Mouse (Mus musculus): Measurements from ENCODE around the gene Ndufa6. TPM values are rescaled to one million over a fixed set of nuclear protein-coding genes. Genes with fewer than 3 reads are reported as not detected.

Ndufa6 gene
- total RNA-seq, 1 experiment: 306 TPM

DNA sequence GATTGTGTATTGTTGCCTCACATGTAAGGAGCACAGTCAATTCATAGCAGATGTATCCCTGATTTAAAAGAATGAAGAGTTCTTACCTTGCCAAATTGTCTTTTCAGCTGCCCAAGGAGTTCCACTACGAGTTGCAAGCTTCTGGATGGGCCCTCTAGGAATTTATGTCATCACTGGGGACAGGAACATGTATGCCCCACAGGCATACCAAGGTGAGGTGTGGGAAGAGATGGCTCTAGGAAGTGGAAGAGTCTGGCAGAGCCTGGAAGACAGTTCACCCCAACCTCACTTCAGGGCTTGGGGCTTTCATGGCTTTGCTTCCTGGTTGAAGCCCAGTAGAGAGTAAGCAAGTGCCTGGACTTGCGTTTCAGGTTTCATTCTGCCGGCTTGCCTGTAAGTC is 45.7 kb downstream of the Ndufa6 start:
- no peak for DNase-seq (ENCODE audit: low read depth, low spot score)
- in situ Hi-C loops (cut with MboI; ENCODE audit: low sequenced_read_pairs in 2 of 2, unreplicated experiment in 2 of 2): no loop called here
- H3K9me3 ChIP-seq (ENCODE audit: control insufficient read depth, insufficient read depth, low read depth, low read length): no peaks in the 10 kb centered on the region
- TF ChIP-seq HCFC1 (IDR thresholded peaks at IDR 0.05; ENCODE audit: borderline replicate concordance, insufficient read depth, low read length): no peak
- no peak for TF ChIP-seq MAFK (IDR thresholded peaks at IDR 0.05; ENCODE audit: insufficient read depth, low read depth, low read length)
- no peak for TF ChIP-seq CHD2 (IDR thresholded peaks at IDR 0.05; ENCODE audit: low read depth, low read length)
- no peak for TF ChIP-seq ZC3H11A (IDR thresholded peaks at IDR 0.05; ENCODE audit: borderline replicate concordance, low read depth, low read length)
- no peak for TF ChIP-seq ZNF384 (IDR thresholded peaks at IDR 0.05; ENCODE audit: low read depth, low read length)
- no peaks in the 10 kb centered on the region for H3K4me1 ChIP-seq (ENCODE audit: control insufficient read depth in 2 of 2, insufficient read depth in 2 of 2, low read length in 2 of 2, poor library complexity in 1 of 2)
- H3K27ac ChIP-seq (ENCODE audit: insufficient read depth, low read depth, low read length, poor library complexity, severe bottlenecking): no peak overlapping the region
- no peaks in the 10 kb centered on the region for H3K36me3 ChIP-seq (ENCODE audit: control insufficient read depth, insufficient read depth, low read length, poor library complexity, severe bottlenecking)
- H3K9ac ChIP-seq (ENCODE audit: insufficient read depth, low read depth, low read length, poor library complexity, severe bottlenecking): no peak overlapping the region
- H3K4me3 ChIP-seq (ENCODE audit: insufficient read depth in 1 of 2, low read depth in 1 of 2, low read length in 2 of 2, poor library complexity in 1 of 2, severe bottlenecking in 1 of 2): no peak overlapping the region

DNA sequence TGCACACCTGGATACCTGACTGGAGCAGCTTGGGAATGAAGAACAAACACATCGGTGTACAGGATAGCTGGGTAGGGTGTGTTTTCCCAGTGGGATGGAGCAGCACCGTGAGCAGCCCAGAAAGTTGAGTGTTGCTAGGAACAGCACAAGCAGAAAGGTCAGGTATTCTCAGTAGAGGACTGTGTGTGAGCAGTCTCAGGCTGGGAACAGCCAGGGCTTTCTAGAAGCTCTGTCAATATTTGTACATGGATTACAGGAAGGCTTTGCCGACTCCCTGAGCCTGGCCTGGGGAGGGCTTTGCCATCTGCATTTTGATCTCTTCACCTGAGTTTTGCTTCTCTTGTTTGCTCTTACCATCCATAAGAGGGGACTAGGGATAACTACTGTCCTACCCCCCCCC is 47.0 kb downstream of the Ndufa6 start:
- H3K9me3 ChIP-seq (ENCODE audit: control insufficient read depth, insufficient read depth, low read depth, low read length): no peaks in the 10 kb centered on the region
- in situ Hi-C loops (cut with MboI; ENCODE audit: low sequenced_read_pairs in 2 of 2, unreplicated experiment in 2 of 2): no loop called here
- no peak for DNase-seq (ENCODE audit: low read depth, low spot score)

More for the DNA sequence above, 47.0 kb downstream of the Ndufa6 start:
- no peak for TF ChIP-seq MAFK (IDR thresholded peaks at IDR 0.05; ENCODE audit: insufficient read depth, low read depth, low read length)
- TF ChIP-seq CHD2 (IDR thresholded peaks at IDR 0.05; ENCODE audit: low read depth, low read length): no peak
- TF ChIP-seq HCFC1 (IDR thresholded peaks at IDR 0.05; ENCODE audit: borderline replicate concordance, insufficient read depth, low read length): no peak
- no peak for TF ChIP-seq ZNF384 (IDR thresholded peaks at IDR 0.05; ENCODE audit: low read depth, low read length)
- no peak for TF ChIP-seq ZC3H11A (IDR thresholded peaks at IDR 0.05; ENCODE audit: borderline replicate concordance, low read depth, low read length)
- no peaks in the 10 kb centered on the region for H3K4me1 ChIP-seq (ENCODE audit: control insufficient read depth in 2 of 2, insufficient read depth in 2 of 2, low read length in 2 of 2, poor library complexity in 1 of 2)
- no peaks in the 10 kb centered on the region for H3K36me3 ChIP-seq (ENCODE audit: control insufficient read depth, insufficient read depth, low read length, poor library complexity, severe bottlenecking)
- no peak overlapping the region for H3K4me3 ChIP-seq (ENCODE audit: insufficient read depth in 1 of 2, low read depth in 1 of 2, low read length in 2 of 2, poor library complexity in 1 of 2, severe bottlenecking in 1 of 2)
- no peak overlapping the region for H3K9ac ChIP-seq (ENCODE audit: insufficient read depth, low read depth, low read length, poor library complexity, severe bottlenecking)
- no peak overlapping the region for H3K27ac ChIP-seq (ENCODE audit: insufficient read depth, low read depth, low read length, poor library complexity, severe bottlenecking)

Other genes starting within 250 kb of the Ndufa6 start
- gene Ccdc134, start 226.4 kb downstream of the Ndufa6 start, total RNA-seq (2012; rRNA removed): 28.8 and 31.7 TPM in 2 replicates
- 173 and 211 TPM in 2 replicates for gene Srebf2, start 207.1 kb downstream of the Ndufa6 start, total RNA-seq (2012; rRNA removed)
- gene Shisa8, start 141.5 kb downstream of the Ndufa6 start, total RNA-seq (2012; rRNA removed): 4.1 and 4.3 TPM in 2 replicates
- 1.7 and 2.3 TPM in 2 replicates for gene Tnfrsf13c, start 130.0 kb downstream of the Ndufa6 start, total RNA-seq (2012; rRNA removed)
- 58.2 and 80.0 TPM in 2 replicates for gene Cenpm, start 109.6 kb downstream of the Ndufa6 start, total RNA-seq (2012; rRNA removed)
- 1.0 and 1.2 TPM in 2 replicates for gene 1500009C09Rik, start 101.9 kb downstream of the Ndufa6 start, total RNA-seq (2012; rRNA removed)
- 5.9 and 8.2 TPM in 2 replicates for gene Sept3, start 79.4 kb downstream of the Ndufa6 start, total RNA-seq (2012; rRNA removed)
- 2.0 and 2.1 TPM in 2 replicates for gene Wbp2nl, start 55.4 kb downstream of the Ndufa6 start, total RNA-seq (2012; rRNA removed)
- gene Naga, start 15.4 kb downstream of the Ndufa6 start, total RNA-seq (2012; rRNA removed): 17.6 and 35.3 TPM in 2 replicates
- gene Pheta2, start 15.4 kb downstream of the Ndufa6 start, total RNA-seq (2012; rRNA removed): 0.85 and 0.95 TPM in 2 replicates
- 172 and 222 TPM in 2 replicates for gene Smdt1, start 15.4 kb downstream of the Ndufa6 start, total RNA-seq (2012; rRNA removed)
- 0.94 and 2.3 TPM in 2 replicates for gene Cyp2d22, start 25.9 kb upstream of the Ndufa6 start, total RNA-seq (2012; rRNA removed)
- not detected in 2 replicates for gene Cyp2d11, start 39.7 kb upstream of the Ndufa6 start, total RNA-seq (2012; rRNA removed)
- gene Cyp2d10, start 52.9 kb upstream of the Ndufa6 start, total RNA-seq (2012; rRNA removed): not detected in 2 replicates
- not detected in 2 replicates for gene Cyp2d9, start 79.1 kb upstream of the Ndufa6 start, total RNA-seq (2012; rRNA removed)
- not detected in 2 replicates for gene Cyp2d12, start 200.8 kb upstream of the Ndufa6 start, total RNA-seq (2012; rRNA removed)